Mouse (Mus musculus) heart, postnatal 0 days (tissue): ENCODE measurements around the gene Pde4d. TPM values are rescaled to one million over a fixed set of nuclear protein-coding genes. Genes with fewer than 3 reads are reported as not detected.

Experiments used
- ATAC-seq: fragments of 200-750 bp; cut with Nextera tagmentation; 2 replicates; pipeline ENCODE4 v1.8.0; 2017; ENCODE audit warnings: low read depth, moderate number of reproducible peaks, moderate library complexity; ENCODE audit not compliant: insufficient read depth
- DNase-seq: peaks from one replicate; pipeline ENCODE4 v3.0.0-alpha.2; 2016; ENCODE audit warnings: low spot score
- H3K27ac ChIP-seq: fragments of 300-500 bp; sonication (generic); 2 replicates; pipeline ENCODE4 v1.5.1; 2014; ENCODE audit warnings: low read depth, mild to moderate bottlenecking
- H3K27me3 ChIP-seq: fragments of 300-500 bp; sonication (generic); 2 replicates; pipeline ENCODE4 v1.6.1; 2014; ENCODE audit warnings: low read length, mixed read lengths; ENCODE audit not compliant: control insufficient read depth, insufficient read depth
- H3K36me3 ChIP-seq: fragments of 300-500 bp; sonication (generic); replicated peaks from 2 replicates; pipeline ENCODE4 v1.6.1; 2014; ENCODE audit warnings: low read length, mixed read lengths; ENCODE audit not compliant: control insufficient read depth, insufficient read depth
- H3K4me1 ChIP-seq: fragments of 300-500 bp; sonication (generic); 2 replicates; pipeline ENCODE4 v1.6.1; 2014; ENCODE audit warnings: antibody characterized with exemption; ENCODE audit not compliant: control insufficient read depth, insufficient read depth
- H3K4me2 ChIP-seq: fragments of 300-500 bp; sonication (generic); 2 replicates; pipeline ENCODE4 v1.6.1; 2014; ENCODE audit warnings: low read depth, mild to moderate bottlenecking, low read length, moderate library complexity
- H3K4me3 ChIP-seq: fragments of 300-500 bp; sonication (generic); 2 replicates; pipeline ENCODE4 v1.5.1; 2014; ENCODE audit warnings: low read depth, low read length
- H3K9ac ChIP-seq: fragments of 300-500 bp; sonication (generic); replicated peaks from 2 replicates; pipeline ENCODE4 v1.6.1; 2014; ENCODE audit warnings: low read depth, low read length, mixed read lengths
- H3K9me3 ChIP-seq: fragments of 300-500 bp; sonication (generic); replicated peaks from 2 replicates; pipeline ENCODE4 v1.6.1; 2016; ENCODE audit warnings: low read length; ENCODE audit not compliant: control insufficient read depth
- CTCF ChIP-seq: IDR thresholded peaks from 2 replicates; pipeline ENCODE4 v1.5.1; 2016; ENCODE audit warnings: antibody characterized with exemption, control low read depth, low read depth
- EP300 ChIP-seq: IDR thresholded peaks from 2 replicates; pipeline ENCODE4 v1.6.1; 2016; ENCODE audit warnings: antibody characterized with exemption, low read depth
- WGBS: fragments of 180-500 bp; shearing (Covaris S2); extraction: QIAGEN DNeasy Blood & Tissue Kit; methylation state at CpG from one replicate; pipeline ENCODE4 v1.1.7; 2014; 5-methylcytosine and 5-hydroxymethylcytosine counted together
- polyA plus RNA-seq: library from polyadenylated mRNA; unstranded; fragments of >200 nt; fragmentation: Nextera tagmentation; extraction: Ambion mirVana; gene quantifications from 2 replicates; pipeline ENCODE4 v1.2.1, GENCODE M21; 2015
- total RNA-seq: library from RNA; depleted of rRNA; stranded (reverse); fragments of >200 nt; gene quantifications from 2 replicates; pipeline ENCODE4 v1.2.3, GENCODE M21; 2014; ENCODE audit warnings: low replicate concordance

Gene Pde4d
- total and polyA plus RNA-seq, 2 experiments from 2014 or later: 21.9 to 58.0 TPM

GRCm38 (mm10) chr13:109746492-109746891, 1296.7 kb downstream of the Pde4d start:
- ATAC-seq: no peak
- TF ChIP-seq EP300: no peak
- TF ChIP-seq CTCF: no peak
- Histone ChIP-seq H3K9ac (no peak overlapping the region), H3K27ac (no peak overlapping the region), H3K36me3 (peaks cover 24% of the 10 kb centered on the region; the same call in 1 of the 2 replicates), H3K27me3 (no peaks in the 10 kb centered on the region), H3K4me3 (no peak overlapping the region), H3K4me2 (no peak overlapping the region), H3K9me3 (no peaks in the 10 kb centered on the region), H3K4me1 (no peaks in the 10 kb centered on the region)
- DNase-seq: no peak

GRCm38 (mm10) chr13:109752236-109752863, 1302.6 kb downstream of the Pde4d start:
- Histone ChIP-seq H3K9me3 (no peaks in the 10 kb centered on the region), H3K27me3 (no peaks in the 10 kb centered on the region), H3K36me3 (no peaks in the 10 kb centered on the region), H3K9ac (no peak overlapping the region), H3K4me3 (no peak overlapping the region), H3K27ac (no peak overlapping the region), H3K4me2 (no peak overlapping the region), H3K4me1 (no peaks in the 10 kb centered on the region)
- TF ChIP-seq CTCF: no peak
- no peak for TF ChIP-seq EP300
- no peak for DNase-seq
- WGBS: 62% methylated on average over 8 of the region's 8 CpGs
- no peak for ATAC-seq

DNA sequence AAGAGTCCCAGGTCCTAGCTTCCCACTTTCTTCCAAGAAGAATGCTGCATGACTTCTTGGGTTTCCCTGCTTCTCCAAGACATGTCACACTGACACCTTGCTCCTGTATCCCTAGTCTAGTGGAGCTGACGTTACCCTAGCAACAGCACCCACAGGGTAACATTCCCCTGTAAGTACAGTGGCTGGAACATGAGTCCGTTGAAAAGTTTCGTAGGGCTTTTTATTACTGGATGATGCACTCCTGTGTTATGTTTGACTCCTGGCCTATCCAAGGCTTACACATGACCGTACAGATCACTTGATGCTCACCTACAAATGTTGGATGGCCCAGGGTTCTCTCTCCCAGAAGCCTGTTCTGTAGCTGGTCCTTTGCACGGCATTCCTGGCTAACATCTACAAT, 1307.1 kb downstream of the Pde4d start:
- Histone ChIP-seq H3K4me3 (no peak overlapping the region), H3K9me3 (no peaks in the 10 kb centered on the region), H3K4me1 (peaks cover 6% of the 10 kb centered on the region; the same call in 1 of the 2 replicates), H3K27me3 (no peaks in the 10 kb centered on the region), H3K36me3 (no peaks in the 10 kb centered on the region), H3K4me2 (no peak overlapping the region), H3K27ac (no peak overlapping the region), H3K9ac (no peak overlapping the region)
- DNase-seq: no peak
- no peak for ATAC-seq
- TF ChIP-seq EP300: no peak
- no peak for TF ChIP-seq CTCF
- 82% methylated on average over 5 of the region's 5 CpGs for WGBS

- peak; percentile 70 for TF ChIP-seq CTCF
- TF ChIP-seq EP300: no peak
- Histone ChIP-seq H3K9ac (no peak overlapping the region), H3K9me3 (no peaks in the 10 kb centered on the region), H3K27me3 (no peaks in the 10 kb centered on the region), H3K4me2 (no peak overlapping the region), H3K4me3 (no peak overlapping the region), H3K4me1 (peaks cover 6% of the 10 kb centered on the region; the same call in 1 of the 2 replicates), H3K27ac (no peak overlapping the region), H3K36me3 (no peaks in the 10 kb centered on the region)
- DNase-seq: peak; percentile 25
- WGBS: 39% methylated on average over 5 of the region's 5 CpGs
- ATAC-seq: 0 out of 2 replicates have a peak, but pooled peaks have one; percentile 44
Observed at GRCm38 (mm10) chr13:109759201-109759600, 1309.5 kb downstream of the Pde4d start.

DNA sequence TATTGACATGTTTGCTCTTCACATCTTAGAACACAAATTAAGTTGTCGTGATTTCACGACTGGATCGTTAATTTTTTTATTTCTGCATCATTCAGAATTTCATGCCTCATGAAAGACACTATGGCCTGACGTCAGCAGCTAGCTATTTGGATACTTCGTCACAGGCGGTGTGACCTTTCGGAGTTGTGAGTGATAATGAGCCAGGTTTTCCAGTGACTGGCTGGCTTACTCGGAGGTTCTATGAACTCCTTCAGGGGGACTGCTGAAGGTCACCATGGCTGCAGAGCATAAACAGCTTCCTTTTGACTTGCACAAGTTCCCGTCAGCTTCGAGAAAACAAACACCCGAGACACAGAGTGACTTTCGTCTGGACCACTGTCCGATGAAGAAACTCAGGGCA, 1311.3 kb downstream of the Pde4d start:
- Histone ChIP-seq H3K27ac (peak overlapping the region; percentile 66), H3K4me2 (no peak overlapping the region), H3K9me3 (no peaks in the 10 kb centered on the region), H3K27me3 (no peaks in the 10 kb centered on the region), H3K9ac (no peak overlapping the region), H3K4me1 (peaks cover 6% of the 10 kb centered on the region; the same call in 1 of the 2 replicates), H3K4me3 (no peak overlapping the region), H3K36me3 (no peaks in the 10 kb centered on the region)
- ATAC-seq (peak; percentile 70; the same call in 1 of the 2 replicates), DNase-seq (peak; percentile 71)
- 37% methylated on average over 13 of the region's 13 CpGs for WGBS
- no peak for TF ChIP-seq CTCF
- no peak for TF ChIP-seq EP300

GRCm38 (mm10) chr13:109774791-109775190, 1325.0 kb downstream of the Pde4d start:
- H3K27ac ChIP-seq: 0 out of 2 replicates have a peak overlapping the region, but pooled peaks have one; percentile 65
- no peak for ATAC-seq
- H3K9me3 ChIP-seq: no peaks in the 10 kb centered on the region
- no peak overlapping the region for H3K9ac ChIP-seq
- WGBS: 71% methylated on average over 7 of the region's 7 CpGs
- no peaks in the 10 kb centered on the region for H3K27me3 ChIP-seq
- H3K36me3 ChIP-seq: peaks cover 9% of the 10 kb centered on the region
- H3K4me3 ChIP-seq: no peak overlapping the region
- H3K4me2 ChIP-seq: no peak overlapping the region
- TF ChIP-seq CTCF (no peak), EP300 (no peak)
- H3K4me1 ChIP-seq: peaks cover 12% of the 10 kb centered on the region; the same call in 1 of the 2 replicates
- no peak for DNase-seq
